Mouse (Mus musculus) liver, embryonic 14 days (tissue): ENCODE results near the gene Zfp986. TPM values are rescaled to one million over a fixed set of nuclear protein-coding genes. Genes with fewer than 3 reads are reported as not detected.

Experiments used
- polyA plus RNA-seq: library from polyadenylated mRNA; depleted of rRNA; stranded (reverse); fragments of >200 nt; gene quantifications from 2 replicates; pipeline ENCODE4 v1.2.3, GENCODE M21; 2012; rRNA removed

Gene Zfp986
- polyA plus RNA-seq: not detected in 2 replicates

GRCm38 (mm10) chr4:145868494-145868893 is at the start of gene Zfp986:
Zfp986 (plus strand) TSS chr4:145868794.

Other genes starting within 250 kb of the Zfp986 start
- not detected in 2 replicates for gene Zfp980, start 198.1 kb upstream of the Zfp986 start, polyA plus RNA-seq
- 0.09 and 0.10 TPM in 2 replicates for gene Zfp987, start 228.5 kb downstream of the Zfp986 start, polyA plus RNA-seq